Mouse (Mus musculus): ENCODE data around the gene Pigz.
"Not testable (repeated sequence)": the region's sequence is repeated elsewhere in the genome, so short reads cannot be mapped to it uniquely, and the experiment has no call there.

Gene Pigz

DNA sequence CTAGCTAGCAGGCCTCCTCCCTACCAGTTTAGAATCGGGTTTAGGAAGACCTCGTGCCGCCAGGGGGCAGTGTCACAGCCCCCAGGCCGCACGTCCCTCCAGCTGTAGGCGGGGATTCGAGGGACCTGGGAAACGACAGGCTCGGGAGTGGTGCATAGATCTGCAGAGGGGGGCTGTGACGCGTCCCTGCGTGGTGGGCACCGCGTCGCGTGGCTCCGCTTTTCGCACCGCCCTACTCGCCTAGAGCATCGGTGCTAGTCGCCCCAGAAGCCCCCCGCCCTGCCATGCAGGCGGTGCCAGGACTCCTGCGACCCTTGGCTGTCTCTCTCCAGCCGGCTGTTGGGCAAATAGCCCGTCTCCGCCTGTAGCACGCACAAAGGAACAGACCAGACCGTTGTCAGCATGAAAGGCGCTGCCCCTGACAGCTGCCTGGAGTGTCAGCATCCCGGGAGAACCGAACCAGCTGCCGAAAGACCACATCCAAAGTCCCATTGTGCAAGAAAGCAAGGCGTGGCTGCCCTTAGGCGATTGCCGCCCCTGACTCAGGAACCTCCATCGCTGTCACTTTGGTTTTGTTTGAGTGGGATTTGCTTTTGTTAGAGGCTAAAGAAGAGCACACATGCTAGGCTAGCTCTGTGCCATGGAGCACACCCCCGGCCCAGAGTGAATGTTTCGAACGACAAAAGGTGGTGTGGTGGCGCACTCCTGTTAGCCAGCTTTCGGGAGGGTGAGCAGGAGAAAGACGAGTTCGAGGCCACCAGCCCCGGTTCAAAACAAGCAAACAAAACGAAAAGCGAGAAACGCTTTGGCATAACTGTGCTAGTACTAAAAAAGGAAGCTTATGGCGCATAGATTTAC is 582 bp upstream of the Pigz start:
- peak; percentile 83 to 88 for DNase-seq

DNA sequence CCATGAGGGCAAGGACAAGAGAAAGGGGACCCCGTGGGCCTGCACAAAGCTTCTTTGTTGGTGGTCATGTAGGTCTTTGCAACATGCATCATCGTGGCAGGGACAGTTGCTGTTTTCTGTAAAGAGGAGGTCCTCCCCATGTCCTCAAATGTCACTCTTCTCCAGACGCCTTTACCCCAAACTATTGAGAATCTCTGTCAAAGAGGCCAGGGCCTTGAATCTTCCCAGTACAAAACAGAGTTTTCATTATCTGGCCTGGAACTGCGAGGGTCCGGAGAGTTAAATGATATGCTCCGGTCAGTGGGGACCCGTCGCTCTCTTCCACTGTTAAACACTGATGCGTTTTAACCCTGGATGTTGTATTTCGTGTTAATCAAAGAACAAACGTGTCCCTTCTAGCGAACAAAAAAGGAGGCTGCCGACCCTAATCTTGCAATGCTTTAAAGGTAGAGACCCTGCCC is 929 bp downstream of the Pigz start:
- no peak for DNase-seq

DNA sequence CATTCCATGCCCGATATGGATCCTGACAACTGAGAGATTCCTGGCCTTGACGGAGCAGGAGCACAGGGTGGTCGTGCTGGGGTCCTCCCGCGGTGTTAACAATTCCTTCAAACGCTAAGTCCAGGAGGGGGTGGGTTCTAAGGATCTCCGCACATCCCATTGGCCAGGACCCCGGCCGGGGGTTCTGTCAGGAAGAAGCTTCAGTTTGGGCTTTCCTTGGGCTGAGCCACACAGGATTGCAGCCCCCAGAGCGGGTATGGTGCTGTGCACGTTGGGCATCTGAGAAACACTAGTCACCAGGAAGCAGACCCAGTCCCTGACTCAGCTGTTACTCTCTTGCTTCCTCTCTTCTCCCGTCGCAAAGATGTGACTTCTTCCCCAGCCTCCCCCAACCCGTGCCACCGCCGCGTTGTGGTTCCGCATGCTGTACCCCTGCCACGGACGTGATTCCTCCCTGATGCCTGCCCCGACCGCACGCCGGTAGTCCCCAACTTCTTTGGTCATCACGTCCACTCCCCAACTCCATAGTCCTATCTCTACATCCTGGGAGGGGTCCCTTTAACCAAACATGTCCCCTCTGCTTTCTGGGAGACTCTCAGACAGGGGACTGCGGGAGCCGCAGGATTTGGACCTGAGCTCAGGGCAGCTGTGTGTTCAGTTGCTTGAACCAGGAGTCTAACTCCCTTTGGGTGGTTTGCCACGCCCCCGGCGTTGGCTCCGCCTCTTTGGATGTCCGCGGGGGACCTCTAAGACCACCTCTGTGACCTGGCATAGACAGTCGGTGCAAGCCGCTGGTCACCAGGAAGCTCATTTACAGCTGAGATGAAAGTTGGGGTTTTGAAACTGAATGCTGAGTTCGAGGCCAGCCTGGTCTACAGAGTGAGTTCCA is 1.7 kb downstream of the Pigz start:
- no peak for DNase-seq

DNA sequence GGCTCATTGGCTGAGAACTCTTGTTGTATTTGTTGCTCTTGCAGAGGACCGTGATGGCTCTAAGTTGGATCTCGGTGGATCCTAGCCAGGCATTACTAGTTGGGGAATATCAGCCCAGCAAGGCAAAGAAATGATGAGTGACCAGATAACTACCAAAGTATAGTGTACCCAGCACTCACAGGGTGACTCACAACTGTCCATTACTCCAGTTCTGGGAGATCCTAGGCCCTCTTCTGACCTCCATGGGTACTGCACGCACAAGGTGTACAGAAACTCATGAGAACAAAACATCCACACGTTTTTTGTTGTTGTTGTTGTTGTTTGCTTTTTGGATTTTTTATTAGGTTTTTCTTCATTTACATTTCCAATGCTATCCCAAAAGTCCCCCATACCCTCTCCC is 2.9 kb downstream of the Pigz start:
- no peak for DNase-seq

DNA sequence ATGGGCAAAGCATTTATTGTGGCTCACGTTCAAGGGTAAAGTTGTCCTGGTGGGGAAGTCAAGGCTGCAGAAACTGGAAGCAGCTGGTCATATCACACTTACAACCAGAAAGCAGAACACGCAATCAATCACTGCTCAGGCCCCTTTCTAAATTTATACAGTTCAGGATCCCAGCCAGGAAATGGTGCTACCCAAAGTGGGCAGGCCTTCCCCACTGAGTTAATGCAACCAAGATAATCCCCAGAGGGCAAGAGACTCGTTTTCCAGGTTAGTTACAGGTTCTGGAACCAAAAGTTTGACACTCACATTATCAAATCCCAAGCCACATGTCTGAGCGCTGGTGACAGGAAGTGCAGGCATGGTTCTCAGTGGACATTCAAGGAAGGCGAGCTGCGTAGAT is 5.2 kb downstream of the Pigz start:
- no peak for DNase-seq

DNA sequence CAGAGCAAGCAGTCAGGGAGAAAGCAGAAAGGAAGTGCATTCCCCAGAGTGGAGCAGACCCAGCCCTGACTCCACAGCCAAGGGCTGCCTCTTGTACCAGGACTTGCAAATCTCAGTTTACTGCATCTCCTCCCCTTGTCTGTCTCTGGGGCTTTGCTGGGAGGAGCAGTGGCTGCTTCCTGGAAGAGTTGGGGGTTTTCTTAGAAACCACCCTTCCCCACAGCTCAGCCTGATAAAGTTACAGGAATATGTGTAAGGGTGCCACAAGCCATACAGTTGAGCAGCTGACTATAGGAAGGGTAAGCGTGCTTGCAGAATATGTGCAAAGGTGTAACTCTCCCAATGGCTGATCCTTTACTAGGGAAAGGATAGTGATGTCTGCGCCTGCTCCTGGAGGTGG is 6.9 kb downstream of the Pigz start:
- DNase-seq: no peak

DNA sequence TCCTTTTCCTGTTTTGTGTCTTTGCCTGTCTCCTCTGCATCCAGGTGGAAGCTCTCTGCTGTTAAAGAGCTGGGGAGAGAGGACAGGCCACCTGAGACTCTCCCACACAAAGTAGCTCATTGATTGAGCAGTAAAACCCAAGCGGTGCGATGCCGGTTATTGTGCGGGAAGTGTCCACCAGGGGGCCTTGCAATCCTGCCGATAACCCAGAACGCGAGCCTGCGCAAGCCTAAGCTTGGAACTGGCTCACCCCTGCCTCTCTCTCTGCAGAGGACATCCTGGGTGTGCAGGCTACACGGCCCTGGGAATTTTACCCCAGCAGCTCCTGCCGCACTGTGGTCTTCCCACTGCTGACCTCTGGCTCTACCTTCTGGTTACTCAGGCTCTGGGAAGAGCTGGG is 10.3 kb downstream of the Pigz start:
- peak; percentile 74 to 81 for DNase-seq

DNA sequence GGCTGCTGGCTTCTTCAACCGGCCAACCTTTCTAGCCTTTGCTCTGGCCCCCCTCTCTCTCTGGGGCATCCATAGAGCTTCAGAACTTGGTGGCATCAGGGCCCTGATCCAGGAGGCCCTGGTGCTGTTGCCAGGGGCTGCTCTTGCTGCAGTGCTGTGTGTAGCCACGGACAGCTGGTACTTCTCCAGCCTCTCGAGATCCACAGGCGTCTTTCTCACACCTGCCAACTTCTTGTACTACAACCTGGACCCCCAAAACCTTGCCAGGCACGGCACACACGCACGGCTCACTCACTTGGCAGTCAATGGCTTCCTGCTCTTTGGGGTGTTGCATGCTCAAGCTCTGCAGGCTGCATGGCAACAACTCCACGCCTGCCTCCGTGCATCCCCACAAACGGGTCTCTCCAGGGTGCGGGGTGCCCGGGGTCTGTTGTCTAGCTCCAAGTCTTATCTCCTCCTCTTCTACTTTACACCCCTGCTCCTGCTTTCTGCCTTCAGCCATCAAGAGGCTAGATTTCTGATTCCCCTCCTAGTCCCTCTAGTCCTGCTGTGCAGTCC is 11.1 kb downstream of the Pigz start:
- DNase-seq: no peak

DNA sequence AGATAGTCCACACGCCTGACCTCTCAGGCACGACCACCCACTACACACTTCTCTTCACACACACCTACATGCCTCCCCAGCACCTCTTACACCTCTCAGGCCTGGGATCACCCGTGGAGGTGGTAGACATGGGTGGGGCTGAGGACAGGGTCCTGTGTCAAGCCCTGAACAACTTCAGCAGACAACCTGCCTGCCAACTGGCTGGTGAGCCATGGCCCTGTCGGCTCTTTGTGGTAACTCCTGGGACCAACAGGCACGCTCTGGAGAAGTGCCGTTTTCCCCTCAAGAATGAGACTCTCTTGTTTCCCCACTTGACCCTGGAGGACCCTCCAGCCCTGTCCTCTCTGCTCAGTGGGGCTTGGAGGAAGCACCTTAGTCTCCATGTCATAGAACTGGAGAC is 11.7 kb downstream of the Pigz start:
- DNase-seq: no peak

DNA sequence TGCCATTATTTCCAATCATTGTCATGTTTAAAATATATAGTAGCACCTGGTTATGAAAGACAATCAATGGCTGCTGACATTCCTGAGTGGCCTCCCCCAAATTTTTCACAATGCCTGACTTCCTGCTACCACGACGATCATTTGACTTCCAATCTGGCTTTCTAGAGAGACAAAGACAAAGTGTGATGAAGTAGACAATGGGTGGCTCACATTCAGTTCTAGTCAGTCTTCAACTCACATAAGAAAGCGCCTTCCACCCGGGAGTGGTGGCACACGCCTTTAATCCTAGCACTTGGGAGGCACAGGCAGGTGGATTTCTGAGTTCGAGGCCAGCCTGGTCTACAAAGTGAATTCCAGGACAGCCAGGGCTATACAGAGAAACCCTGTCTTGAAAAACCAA is 12.3 kb downstream of the Pigz start:
- not testable (repeated sequence) for DNase-seq

DNA sequence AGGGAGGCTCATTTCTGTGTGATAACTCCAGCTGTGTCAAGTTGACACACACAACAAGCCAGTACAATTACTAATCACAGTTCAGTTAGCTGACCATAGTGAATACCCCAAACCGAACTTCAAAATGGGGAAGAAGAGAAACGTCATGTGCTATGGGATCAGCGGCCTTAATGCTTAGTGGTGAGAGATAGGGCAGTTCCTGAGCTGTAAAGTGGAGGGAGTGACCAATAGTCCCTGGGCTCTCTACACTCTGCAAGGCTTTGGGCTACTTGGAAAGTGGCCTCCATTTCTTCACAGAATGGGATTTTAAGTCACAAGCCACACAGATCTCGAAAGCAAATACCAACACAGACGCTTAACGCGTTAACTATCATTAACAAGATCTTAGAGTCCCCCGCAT is 13.7 kb downstream of the Pigz start:
- no peak for DNase-seq

DNA sequence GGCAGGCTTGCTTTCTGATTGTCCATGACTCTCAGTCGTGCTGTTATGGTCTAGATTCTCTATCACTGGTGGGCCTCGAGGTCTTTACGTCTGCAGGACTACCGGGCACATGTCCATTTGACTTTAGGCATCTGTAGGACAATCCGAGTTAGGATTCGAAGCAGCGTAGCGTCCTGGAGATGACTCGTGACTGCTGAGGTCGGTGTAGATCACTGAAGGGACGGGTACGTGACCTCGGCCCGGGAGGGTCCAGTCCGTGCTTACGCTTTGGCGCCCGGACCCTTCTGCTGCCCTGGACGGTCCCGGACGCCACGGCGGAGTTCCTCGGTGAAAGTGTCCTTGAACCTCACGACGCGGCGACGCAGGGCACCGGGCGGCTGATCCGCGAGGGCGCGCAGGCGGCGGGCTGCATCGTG is 14.3 kb downstream of the Pigz start:
- DNase-seq: no peak

DNA sequence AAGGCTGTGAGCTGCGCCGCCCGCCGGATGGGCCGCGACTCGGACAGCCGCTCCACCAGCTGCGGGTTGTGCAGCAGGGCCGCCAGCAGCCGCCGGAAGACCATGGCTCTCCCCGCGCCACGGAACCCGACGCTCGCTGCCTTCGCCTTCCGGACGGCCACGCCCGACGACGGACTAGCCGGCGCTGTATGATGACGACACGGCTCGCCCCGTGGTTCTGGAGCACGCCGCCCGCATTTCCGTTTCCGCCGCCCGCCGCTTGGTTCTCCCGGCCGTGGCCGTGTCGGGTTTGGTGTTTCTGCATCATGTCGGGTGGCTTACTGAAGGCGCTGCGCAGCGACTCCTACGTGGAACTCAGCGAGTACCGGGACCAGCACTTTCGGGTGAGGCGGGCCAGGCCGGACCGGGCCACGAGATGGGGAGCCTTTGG is 14.7 kb downstream of the Pigz start, which contains the start of the genes 0610012G03Rik and Ncbp2:
TSS of gene 0610012G03Rik (minus strand) at position 150 of the 430 bp plus-strand sequence.
TSS of gene Ncbp2 (plus strand) at position 169 of the 430 bp plus-strand sequence.
- peak; percentile 95 for DNase-seq

DNA sequence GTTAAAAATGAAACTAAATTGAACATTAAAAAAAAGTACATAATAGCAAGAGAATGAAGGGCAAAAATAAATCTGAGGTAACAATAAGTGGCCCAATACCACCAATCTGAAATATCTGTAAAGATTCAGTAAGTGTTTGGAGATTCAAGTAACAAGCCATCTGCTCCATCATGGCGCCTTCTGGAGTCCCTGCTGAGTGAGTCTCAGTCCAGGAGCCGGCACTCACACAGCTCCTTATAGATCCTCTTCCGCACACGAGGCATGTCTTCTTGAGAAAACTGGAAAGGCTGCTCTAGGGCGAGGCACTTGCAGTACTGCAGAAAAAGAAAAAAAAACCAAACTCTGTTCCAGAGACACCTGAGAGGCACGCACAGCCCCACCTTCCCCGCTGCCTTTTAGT is 29.6 kb downstream of the Pigz start:
- no peak for DNase-seq

DNA sequence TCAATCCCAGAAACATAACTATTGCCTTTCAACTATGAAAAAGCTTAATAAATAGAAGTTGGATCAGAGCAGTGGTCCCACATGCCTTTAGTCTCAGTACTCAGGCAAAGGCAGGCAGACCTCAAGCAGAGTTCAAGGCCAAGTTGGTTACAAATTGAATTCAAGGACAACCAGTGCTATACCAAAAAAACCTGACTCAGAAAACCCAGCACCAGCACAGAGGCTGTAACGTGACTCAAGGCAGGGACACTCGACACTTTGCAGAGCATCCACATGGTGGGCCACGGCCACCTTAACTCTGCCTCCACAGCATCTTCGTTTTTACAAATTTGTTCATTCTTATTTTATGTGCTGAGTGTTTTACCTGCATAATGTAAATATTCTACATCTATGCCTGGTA is 41.6 kb downstream of the Pigz start:
- no peak for DNase-seq

DNA sequence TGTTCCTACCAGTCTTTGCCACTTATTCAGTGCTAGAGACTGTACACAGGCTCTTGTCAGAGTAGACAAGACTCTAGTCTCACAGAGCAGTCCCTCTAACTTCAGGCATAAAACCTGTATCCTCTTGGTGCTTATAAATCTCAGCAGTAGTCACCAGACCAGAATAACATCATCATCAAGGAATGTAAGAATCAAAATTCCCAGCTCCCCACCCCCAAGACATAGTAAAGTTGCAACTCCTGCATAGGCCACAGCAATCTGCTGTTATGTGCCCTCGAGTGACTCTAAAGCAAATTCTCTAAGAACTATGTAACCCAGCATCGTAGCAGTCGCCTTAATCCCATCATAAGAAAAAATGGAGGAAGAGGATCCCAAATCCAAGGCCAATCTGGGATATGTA is 45.9 kb downstream of the Pigz start:
- DNase-seq: no peak

DNA sequence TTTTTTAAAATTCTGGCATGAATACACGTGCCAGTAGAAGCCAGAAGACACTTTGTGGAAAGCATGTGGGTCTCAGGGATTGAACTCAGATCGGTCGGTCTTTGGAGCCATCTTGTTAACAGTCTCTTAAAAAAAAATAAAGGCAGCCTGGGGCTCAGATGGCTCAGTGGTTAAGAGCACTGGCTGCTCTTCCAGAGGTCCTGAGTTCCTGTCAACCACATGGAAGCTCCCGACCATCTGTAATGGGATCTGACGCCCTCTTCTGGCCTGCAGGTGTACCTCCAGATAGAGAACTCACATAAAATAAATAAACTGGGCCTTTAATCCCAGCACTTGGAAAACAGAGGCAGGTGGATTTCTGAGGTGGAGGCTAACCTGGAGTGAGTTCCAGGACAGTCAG is 47.3 kb downstream of the Pigz start:
- DNase-seq: no peak

DNA sequence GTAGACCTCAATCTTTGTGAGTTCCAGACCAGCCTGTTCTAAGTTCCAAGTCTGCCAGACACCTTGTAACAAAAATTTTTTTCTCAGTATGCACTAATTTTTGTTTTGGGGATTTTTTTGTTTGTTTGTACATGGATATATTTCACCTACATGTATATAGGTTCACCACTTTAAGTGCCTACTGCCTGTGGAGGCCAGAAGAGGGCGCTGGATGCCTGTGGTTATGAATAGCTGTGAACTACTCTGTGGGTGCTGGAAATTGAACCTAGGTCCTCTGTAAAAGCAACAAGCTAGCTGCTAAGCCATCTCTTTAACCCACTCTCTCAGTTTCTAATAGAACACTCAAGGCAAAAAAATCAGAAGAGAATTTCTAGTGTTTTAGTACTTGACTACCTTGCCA is 58.4 kb downstream of the Pigz start:
- peak in 1 of 2 experiments; percentile 12 for DNase-seq

DNA sequence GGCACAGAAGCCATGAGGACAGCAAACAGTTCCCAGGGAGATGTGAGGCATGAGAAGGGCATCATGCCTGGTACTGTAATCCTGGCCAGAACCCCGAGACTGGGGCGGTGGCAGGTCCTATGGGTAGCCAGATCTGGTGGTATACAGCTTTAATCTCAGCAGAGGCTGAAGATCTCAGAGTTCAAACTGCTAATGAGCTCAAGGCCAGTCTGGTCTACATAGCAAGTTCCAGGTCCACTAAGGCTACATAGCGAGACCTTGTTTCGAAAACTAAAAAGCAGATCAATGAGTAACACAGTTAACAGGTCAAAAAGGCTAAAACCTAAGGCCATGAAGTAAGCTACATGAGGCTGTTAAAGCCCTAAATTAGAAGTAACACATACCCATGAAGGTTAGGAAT is 59.5 kb downstream of the Pigz start:
- DNase-seq: no peak

DNA sequence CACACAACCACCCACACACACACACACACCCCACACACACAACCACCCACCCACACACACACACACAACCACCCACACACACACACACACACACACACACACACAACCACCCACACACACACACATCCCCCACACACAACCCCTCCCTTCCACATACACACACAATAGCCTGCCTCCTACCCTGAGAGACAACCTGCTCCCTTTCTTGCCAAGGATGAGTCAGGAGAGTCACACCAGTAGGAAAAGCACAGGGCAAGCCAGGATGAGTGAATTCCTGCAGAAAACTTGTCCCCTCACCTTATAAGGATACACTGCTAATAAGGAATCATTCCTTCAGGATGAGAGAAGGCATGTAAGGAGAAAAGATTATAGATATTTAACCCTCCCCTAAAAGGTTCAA is 60.3 kb downstream of the Pigz start:
- DNase-seq: no peak
